Mouse (Mus musculus): ENCODE data around the gene Cyp11a1. TPM values are rescaled to one million over a fixed set of nuclear protein-coding genes. Genes with fewer than 3 reads are reported as not detected.

The Cyp11a1 gene
- total RNA-seq, 2 experiments from 2014 or later, result 3.5 to 6.7 TPM

DNA sequence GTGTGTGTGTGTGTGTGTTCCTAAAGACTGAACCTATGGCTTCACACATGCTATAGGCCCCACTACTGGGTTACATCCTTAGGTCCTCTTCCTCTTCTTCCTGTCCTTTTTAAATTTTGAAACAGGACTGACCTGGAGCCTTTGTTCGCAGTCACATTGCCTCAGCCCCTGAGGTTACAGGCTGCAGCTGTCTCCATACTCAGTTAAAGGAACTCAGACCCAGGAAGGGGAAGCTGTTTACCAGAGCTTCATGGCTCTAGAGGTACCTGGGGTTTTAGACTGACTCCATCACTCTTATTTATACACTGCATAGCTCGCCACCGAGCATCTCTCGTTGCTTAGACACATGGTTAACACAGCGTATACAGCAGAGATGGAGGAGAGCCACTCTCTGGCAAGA, 34.8 kb upstream of the Cyp11a1 start:
- intact Hi-C loops (cut with DNase I), result no loop called here
- DNase-seq (ENCODE audit: low spot score in 2 of 2), result no peak

DNA sequence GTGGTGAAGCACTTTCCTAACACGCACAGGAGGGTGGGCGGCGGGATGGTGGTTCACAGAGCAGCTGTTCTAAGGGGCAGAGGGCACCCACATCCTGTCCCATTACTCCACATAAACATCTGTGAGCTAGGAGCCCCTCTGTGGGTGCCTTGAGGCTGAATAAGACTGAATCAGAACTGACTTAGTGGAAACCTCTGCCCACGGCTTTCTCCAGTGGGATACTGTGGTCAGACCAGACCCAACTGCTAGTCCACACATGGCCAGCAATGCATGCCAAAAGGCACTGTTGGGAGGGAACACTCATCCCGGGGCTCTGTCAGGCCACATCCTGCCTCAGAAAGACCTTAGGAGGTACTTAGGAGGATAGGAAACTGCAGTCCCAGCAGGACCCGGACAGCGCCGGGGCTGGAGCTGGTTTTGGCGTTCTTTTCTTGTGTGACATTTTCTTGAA, 34.0 kb upstream of the Cyp11a1 start:
- intact Hi-C loops (cut with DNase I), result no loop called here
- no peak for DNase-seq (ENCODE audit: low spot score in 2 of 2)

DNA sequence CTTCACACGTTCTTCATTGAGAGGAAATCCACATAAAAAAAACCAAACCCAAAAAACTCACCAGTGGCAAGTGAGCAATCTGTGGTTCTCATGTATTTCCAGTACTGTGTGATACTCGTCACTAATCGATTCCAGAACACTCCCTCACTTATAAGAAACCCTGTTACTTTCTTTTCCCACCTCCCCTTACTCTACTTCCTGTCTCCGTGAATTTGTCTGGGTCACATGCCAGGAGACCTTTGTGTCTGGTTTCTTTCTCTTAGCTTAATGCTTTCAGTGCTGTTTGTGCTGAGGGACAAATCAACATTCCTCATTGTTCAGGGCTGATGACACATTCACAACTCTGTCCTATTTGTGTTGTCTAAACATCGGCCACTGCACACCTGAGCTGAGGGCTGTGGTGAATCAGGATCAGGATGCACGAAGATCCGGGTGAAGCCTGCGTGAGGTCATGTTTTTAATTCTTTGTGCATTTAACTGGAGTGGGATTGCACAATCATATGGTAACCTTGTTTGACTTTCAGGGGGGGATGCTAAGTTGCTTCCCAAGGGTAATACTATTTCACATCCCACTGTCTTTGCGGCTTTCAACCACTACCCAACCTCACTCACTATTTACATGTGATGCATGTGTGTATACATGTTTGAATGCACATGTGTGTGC, 33.3 kb upstream of the Cyp11a1 start:
- DNase-seq (ENCODE audit: low spot score in 2 of 2), result no peak
- intact Hi-C loops (cut with DNase I), result no loop called here

DNA sequence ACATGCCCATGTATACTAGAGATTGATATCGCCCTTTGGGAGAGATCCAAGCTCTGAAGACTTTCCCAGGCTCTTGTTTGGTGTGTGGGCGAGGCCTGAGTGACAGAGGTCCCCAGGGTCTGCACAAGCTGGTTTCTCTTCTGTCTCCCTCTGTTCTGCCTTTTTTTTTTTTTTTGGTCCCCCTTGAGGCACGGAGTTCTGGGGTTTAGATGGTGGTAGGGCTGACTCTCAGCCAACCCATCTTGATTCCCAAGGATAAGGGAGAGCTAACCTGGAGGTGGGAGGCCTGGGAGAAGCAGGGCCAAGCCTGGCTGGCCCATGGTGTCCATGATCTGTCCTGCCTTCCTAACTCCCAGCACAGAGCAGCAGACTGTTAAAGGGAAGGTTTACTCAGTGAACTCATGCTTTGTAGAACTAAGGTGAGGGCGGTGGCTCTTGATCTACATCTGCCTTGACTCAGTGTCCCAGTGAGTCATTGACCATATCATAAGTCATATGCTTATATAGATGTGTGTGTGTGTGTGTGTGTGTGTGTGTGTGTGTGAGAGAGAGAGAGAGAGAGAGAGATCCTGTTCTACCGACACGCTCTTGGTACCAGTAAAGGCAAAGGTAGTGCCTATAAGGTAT, 32.7 kb upstream of the Cyp11a1 start:
- no peak for DNase-seq (ENCODE audit: low spot score in 2 of 2)
- intact Hi-C loops (cut with DNase I), result no loop called here

DNA sequence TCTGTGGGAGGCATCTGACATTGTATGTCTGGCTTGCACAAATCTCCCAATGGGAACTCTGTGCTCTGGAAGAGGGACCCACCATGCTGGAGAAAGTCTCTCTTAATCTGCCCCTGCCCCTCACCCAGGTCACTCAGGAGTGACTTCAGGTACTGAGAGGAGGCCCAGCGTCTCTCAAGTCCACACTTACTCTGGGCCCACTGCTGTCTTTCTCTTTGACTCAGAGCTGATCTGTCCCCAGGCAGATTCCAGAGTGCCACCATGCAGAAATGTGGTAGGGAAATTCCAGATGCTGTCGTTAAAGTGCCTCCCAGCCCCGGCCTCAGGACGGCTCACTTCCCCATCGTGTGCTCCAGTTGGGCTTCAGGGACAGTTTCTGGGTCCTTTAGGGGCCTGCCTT, 32.0 kb upstream of the Cyp11a1 start:
- intact Hi-C loops (cut with DNase I), result no loop called here
- no peak for DNase-seq (ENCODE audit: low spot score in 2 of 2)

DNA sequence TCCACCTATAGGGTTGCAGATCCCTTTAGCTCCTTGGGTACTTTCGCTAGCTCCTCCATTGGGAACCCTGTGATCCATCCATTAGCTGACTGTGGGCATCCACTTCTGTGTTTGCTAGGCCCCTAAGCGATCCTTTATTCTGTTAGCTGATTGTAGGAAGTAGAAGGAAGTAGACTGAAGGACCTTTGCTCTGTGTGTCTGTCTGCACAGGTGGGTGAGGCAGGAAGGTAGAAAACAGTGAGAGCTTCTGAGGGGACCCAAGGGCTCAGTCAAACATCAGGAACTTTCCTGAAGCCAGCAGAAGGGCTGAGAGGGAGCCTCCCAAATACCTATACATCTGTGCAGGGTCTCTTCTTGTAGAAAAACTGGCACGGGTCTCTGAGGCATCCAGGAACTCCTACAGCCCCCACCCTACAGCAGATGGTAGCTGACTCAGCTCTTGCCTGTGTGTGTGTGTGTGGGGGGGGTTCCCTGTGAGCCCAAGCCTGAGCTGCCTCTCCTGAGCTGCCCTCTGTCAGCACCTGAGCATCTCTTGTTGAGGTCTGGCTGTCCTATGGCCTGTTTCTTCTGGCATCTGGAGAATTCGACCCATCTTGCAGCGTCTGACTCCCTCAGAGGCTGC, 30.9 kb upstream of the Cyp11a1 start:
- intact Hi-C loops (cut with DNase I), result no loop called here
- DNase-seq (ENCODE audit: low spot score in 2 of 2), result peak in 1 of 2 experiments; percentile 76

DNA sequence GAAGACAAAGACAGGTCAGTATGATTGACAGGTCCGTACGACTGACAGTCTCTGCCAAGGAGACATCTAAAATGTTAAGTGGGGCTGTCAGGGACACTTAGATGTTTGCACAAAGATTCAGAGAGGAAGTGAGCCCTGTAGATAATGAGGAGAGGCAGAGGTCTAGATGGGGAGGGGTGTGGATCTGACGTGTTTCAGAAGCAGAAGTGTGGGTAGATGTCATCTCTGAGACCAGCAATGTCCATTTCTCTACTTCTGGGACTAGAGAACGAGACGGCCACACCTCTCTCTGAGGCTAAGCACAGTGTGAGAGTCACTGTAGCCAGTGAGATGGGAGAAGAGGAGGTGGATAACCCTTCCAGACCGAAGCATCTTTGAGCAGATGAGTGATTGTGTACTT, 28.2 kb upstream of the Cyp11a1 start:
- no peak for DNase-seq (ENCODE audit: low spot score in 2 of 2)
- intact Hi-C loops (cut with DNase I), result no loop called here

DNA sequence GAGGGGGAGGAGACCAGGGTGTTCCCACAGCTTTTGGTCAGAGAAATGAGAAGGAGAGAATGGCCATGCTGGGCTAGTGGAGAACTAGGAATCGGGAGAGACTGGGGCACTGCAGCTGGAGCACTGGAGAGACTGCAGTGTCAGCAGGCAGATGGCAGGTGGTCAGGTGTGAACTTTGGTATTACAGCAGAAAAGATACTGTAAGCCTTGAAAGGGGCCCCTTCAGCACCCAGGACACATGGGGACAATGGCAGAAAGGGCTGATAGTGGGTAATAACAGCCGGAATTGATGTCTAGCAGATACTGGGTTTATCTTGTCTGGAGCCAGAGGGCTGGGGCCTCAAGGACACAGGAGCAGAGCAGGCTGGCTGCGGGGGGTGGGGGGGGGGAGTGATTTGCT, 27.4 kb upstream of the Cyp11a1 start:
- intact Hi-C loops (cut with DNase I), result no loop called here
- DNase-seq (ENCODE audit: low spot score in 2 of 2), result no peak

DNA sequence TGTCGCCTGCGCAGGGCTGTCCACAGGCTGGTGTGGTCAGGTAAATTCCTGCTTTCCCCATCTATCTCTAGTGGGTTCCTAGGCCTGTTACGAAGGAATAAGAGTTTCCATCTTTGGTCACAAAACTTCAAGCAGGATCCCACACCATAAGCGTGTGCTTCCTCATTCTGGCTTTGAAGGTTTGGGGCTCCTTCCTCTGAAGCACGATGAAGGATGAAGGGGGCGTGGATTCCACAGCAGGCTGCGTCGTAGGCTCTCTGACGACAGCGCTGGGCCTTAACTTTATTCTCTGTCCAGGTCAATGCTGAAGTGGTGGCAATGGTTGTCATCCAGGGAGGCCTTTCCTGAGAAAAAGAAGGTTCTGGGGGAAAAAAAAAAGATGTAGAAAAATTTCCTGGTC, 25.6 kb upstream of the Cyp11a1 start:
- intact Hi-C loops (cut with DNase I), result no loop called here

DNA sequence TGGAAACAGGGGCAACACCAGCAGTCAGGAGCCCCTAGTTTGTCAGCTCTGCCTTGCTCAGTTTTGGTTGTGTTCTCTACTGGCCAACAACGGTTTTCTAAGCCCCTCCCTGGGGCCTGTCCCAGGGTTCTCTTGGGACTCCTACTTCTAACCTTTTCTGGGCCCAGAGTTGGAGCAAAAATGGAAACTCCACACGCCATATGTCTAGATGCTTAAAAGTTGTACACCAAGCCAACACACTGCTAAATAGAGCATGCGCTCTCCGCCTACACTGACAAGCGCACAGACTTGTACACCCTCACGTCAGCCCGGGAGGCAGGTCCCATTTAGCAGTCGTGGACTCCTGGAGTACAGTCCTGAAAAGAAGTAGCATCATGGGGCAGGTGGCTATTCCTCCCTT, 20.9 kb upstream of the Cyp11a1 start:
- intact Hi-C loops (cut with DNase I), result loop anchor here (2.0 kb wide), 1 partner anchor 19 kb away; no protein-coding TSS in a partner anchor
- peak; percentile 72 to 96 for DNase-seq (ENCODE audit: low spot score in 2 of 2)

More for the DNA sequence above, 25.6 kb upstream of the Cyp11a1 start:
- no peak for DNase-seq (ENCODE audit: low spot score in 2 of 2)

DNA sequence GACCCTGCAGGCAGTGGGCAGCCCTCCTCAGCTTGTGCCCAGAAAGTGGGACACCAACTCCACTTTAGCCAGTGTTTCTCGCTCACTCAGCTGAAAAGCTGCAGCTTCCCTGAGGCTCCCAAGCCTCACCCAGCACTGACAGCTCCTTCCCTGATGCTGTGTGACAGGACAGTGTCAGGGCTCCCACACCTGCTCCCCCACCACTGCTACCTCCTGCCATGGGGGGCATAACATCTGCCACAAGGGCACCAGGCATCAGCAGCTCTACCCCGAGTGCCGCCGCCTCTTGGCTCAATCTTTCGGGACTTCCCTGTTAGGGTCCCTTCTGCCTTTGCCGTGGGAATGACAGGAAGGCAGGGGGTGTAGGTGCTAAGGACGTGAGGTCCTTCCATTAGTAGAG, 19.9 kb upstream of the Cyp11a1 start:
- DNase-seq (ENCODE audit: low spot score in 2 of 2), result no peak
- intact Hi-C loops (cut with DNase I), result no loop called here

DNA sequence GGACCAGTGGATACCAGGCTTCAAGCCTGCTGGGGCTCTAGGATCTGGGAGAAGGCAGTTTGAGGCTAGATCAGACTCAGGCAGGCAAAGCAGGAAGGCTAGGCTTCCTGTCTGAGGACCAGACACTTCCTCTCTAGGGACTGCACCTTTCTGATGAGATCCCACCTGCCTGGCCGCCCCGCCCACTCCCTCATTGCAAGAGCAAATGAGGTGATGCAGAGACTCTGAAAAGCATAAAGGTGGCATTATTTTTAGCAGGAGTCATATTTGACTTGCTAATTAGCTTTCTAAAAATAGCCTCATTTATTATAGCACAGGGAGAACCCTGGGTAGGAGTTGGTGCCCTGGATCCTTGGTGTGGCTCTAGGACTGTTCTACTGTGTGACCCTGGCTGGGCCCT, 18.1 kb upstream of the Cyp11a1 start:
- intact Hi-C loops (cut with DNase I), result no loop called here
- DNase-seq (ENCODE audit: low spot score in 2 of 2), result no peak

DNA sequence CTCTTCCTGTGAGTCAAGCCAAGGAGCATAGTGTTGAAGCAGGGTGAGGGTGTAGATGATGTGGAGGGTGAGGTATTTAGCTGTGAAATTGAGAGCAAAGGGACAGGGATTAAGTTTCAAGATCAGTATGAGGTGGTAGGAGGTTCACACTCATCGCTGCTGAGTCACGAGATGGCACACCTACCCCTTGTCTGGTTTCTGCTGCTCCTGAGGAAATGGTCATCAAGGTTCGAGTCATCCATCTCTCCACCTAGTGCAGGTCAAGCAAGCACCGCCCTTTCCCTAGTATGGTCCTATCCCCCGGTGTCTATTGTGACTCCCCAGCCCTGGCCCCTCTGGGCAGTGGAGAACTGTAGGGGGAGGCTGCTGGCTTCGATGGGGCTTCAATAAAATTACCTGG, 16.9 kb upstream of the Cyp11a1 start:
- DNase-seq (ENCODE audit: low spot score in 2 of 2), result no peak
- intact Hi-C loops (cut with DNase I), result no loop called here

DNA sequence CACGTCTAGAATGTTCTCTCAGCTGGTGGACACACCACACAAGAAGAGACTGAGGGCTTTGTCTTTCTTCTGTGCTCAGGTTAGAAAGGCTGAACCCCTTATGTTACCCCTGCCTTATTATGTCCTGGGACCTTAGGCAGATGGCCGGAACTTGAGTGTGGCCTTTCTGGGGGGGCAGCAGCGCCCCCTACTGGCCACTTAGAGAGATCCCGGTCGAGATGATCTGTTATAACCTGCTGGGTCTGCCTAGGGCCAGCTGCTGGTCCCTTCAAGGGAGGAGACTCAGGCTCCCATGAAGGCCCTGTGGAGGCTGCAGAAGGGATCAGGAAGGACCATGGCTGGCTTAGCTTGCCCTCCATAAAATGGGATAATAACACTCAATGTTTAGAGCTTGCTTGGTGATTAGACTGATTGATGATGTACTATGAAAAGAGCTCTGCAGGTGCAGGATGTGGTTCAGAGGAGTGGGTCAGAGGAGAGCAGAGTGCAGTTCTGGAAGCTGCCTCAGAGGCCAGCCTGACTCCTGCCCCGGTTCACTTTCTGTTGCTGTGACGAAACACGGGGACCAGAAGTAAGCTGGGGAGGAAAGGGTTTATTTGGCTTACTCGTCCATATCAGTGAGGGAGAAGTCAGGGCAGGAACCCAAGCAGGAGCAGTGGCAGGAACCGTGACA, 15.6 kb upstream of the Cyp11a1 start:
- no peak for DNase-seq (ENCODE audit: low spot score in 2 of 2)
- intact Hi-C loops (cut with DNase I), result loop anchor here (1.0 kb wide), 1 partner anchor 55 kb away; no protein-coding TSS in a partner anchor

DNA sequence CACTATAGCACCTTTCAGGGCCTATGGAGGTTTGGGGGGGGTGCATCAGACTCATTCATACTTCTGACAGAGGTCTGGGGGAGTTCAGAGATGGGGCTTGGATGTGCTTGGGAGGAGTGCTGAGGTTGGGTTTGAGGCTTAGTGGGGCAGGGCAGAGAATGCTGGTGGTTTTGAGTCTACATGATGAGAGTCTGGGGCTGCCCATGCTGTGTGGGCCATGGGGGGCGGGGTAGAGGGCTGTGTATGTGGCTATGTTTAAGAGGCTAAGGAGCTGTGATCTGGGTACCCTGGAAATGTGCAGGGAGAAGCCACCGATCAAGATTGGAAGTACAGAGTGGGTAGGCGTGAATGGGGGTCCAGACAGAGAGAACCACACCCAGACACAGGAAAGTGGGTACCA, 14.2 kb upstream of the Cyp11a1 start:
- intact Hi-C loops (cut with DNase I), result no loop called here
- DNase-seq (ENCODE audit: low spot score in 2 of 2), result no peak

DNA sequence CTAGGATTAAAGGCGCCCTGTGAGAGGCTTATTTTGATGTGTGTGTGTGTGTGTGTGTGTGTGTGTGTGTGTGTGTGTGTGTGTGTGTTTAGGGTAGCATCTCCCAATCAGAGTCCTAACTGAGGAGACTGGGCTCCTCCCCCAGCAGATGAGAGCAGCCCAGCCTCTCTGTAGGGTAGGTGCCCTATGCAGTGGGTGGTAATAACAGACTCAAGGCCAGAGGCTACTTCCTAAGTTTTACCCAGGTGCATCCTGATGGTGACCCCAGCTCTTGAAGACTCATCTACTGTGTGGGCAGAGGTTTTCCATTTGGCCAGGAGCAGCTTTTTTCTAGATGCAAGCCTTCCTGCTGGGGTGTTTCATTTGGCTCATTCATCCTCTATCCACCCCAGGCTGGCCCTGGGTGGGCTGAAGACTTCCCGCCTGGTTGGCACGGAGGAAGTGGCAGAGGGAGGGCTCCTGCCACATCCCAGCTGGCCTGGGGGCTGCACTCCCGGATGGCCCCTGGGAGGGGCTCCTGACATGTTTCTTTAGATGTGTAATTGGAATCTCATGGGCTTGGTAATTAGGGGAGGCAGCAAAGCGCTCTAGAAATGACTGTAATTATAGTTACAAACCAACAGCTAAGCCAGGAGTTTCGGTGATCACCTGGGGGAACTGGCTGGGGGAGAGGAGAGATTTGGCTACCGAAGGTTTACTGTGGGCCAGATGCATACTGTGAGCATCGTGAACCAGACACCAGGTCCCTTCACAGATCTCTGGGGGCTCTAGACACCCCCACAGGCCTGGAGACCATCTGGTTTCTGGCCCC, 13.2 kb upstream of the Cyp11a1 start:
- DNase-seq (ENCODE audit: low spot score in 2 of 2), result no peak
- intact Hi-C loops (cut with DNase I), result no loop called here

DNA sequence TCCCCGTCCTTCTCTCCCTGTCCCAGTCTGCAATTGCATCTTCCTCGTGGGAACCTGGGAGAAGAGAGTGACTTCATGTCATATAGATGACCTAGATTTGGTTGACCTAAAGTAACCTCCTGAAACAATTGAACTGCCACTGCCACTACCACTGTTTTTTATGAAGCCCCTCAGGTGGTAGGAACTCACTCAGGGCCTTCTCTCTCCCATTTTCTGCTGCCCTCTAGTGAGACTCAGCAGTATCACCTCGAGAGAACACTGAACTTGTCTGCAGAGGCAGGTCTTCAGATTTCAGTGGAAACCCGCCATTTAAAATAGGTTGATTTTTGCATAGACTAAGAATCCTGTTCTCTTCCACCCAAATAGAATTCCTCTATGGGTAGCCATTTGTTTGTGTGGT, 10.9 kb upstream of the Cyp11a1 start:
- intact Hi-C loops (cut with DNase I), result no loop called here
- peak in 1 of 2 experiments; percentile 57 for DNase-seq (ENCODE audit: low spot score in 2 of 2)

DNA sequence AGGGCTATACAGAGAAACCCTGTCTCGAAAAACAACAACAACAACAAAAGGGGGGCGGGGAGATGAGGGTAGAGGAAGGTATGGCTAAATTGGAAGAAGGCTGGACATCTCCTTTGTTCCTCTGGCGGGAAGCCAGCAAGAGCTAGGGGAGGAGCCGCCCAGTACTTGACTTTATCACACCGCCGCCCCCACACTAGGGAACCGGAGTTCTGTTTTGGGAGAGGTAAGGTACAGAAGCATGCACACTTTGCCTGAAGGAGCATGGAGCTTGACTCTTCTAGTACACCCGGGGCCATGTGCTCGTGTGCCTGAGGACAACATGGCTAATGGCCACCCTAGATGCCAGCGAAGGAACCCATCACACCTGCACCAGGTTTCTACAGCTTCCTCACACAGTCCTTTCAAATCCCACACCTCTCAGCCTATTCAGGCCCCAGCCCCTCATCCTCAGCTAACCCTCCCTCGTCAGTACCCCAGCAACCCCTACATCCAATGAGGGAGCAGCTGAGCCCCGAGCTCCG, 8.6 kb upstream of the Cyp11a1 start:
- intact Hi-C loops (cut with DNase I), result loop anchor here (1.0 to 2.0 kb wide), 4 partner anchors 62 to 339 kb away; partner anchors contain the start of gene Clk3
- DNase-seq (ENCODE audit: low spot score in 2 of 2), result no peak

DNA sequence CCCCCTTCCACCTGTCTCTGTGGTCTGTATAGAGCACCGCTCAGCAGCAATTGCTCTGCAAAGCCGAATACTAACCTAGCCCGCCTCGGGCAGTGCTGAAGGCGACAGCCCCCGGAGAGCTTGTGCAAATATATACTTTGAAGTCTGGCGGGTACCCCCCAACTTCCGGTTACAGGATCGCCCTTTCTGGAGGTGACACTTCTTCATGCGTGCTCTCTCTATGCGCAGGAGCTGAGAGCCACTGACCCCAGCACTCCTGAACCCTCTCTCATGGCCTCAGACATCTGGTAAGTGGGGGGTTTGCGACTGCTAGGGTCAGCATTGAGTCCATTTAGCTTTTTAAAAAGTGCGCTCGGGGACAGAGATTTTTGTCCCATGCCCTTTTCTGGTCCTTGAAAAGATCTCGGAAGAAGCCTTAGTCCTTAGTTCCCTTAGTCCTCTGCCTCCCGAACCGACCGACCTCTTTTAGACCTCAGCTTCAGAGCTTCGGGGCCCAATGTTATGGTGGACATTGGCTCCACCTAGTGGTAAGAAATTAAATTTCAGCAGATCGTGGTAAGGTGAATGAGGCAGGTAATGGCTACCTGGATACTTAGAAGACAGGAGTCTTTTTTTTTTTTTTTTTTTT, 8.1 kb upstream of the Cyp11a1 start:
- intact Hi-C loops (cut with DNase I), result loop anchor here (1.0 to 2.0 kb wide), 4 partner anchors 63 to 339 kb away; partner anchors contain the start of gene Clk3
- peak; percentile 62 to 77 for DNase-seq (ENCODE audit: low spot score in 2 of 2)
